Mouse (Mus musculus) liver, adult 2 months (tissue): ENCODE results near the gene Mybpc1. TPM values are rescaled to one million over a fixed set of nuclear protein-coding genes. Genes with fewer than 3 reads are reported as not detected.
A peak's percentile ranks its signal among the peaks of the same experiment; 100 is the strongest.

Experiments
- DNase-seq: peaks from one replicate; pipeline ENCODE4 v3.0.0-alpha.2; 2011; ENCODE audit warnings: low read depth, low spot score; ENCODE audit errors: extremely low read depth
- H3K27ac ChIP-seq: fragments of 200-500 bp; replicated peaks from 2 replicates; pipeline ENCODE4 v1.5.1; 2012; ENCODE audit warnings: low read depth, mild to moderate bottlenecking, control low read depth, inconsistent platforms, low read length; ENCODE audit not compliant: insufficient read depth
- H3K27me3 ChIP-seq: fragments of 200-500 bp; 2 replicates; pipeline ENCODE4 v1.6.1; 2012; ENCODE audit warnings: mild to moderate bottlenecking, moderate library complexity, low read length, inconsistent platforms; ENCODE audit not compliant: control insufficient read depth, insufficient read depth
- H3K36me3 ChIP-seq: fragments of 200-500 bp; 2 replicates; pipeline ENCODE4 v1.6.1; 2012; ENCODE audit warnings: low read length, inconsistent platforms; ENCODE audit not compliant: control insufficient read depth, insufficient read depth
- H3K4me1 ChIP-seq: fragments of 200-500 bp; 2 replicates; pipeline ENCODE4 v1.6.1; 2011; ENCODE audit warnings: low read length; ENCODE audit not compliant: control insufficient read depth, insufficient read depth
- H3K4me3 ChIP-seq: fragments of 200-500 bp; 2 replicates; pipeline ENCODE4 v1.5.1; 2011; ENCODE audit warnings: low read depth, mild to moderate bottlenecking, control low read depth, low read length, moderate library complexity; ENCODE audit not compliant: insufficient read depth
- H3K79me2 ChIP-seq: fragments of 200-500 bp; 2 replicates; pipeline ENCODE4 v1.6.1; 2012; ENCODE audit warnings: inconsistent platforms, mild to moderate bottlenecking, low read length, moderate library complexity; ENCODE audit not compliant: control insufficient read depth, insufficient read depth
- H3K9ac ChIP-seq: fragments of 200-500 bp; 2 replicates; pipeline ENCODE4 v1.6.1; 2012; ENCODE audit warnings: low read depth, mild to moderate bottlenecking, control low read depth, inconsistent platforms, low read length
- CTCF ChIP-seq: fragments of 200-500 bp; IDR thresholded peaks from 2 replicates; pipeline ENCODE4 v1.5.1; 2011; ENCODE audit warnings: low read depth, low read length, control low read depth
- POLR2A ChIP-seq: fragments of 200-500 bp; IDR thresholded peaks from 2 replicates; pipeline ENCODE4 v1.6.1; 2011; ENCODE audit warnings: low read length, control low read depth; ENCODE audit not compliant: insufficient read depth; ENCODE audit errors: extremely low read depth
- WGBS: fragments of 180-500 bp; shearing (Covaris S2); methylation state at CpG from one replicate; pipeline ENCODE4 v1.1.7; 2018; 5-methylcytosine and 5-hydroxymethylcytosine counted together
- polyA plus RNA-seq: library from polyadenylated mRNA; depleted of rRNA; stranded (reverse); fragments of >200 nt; gene quantifications from 2 replicates; pipeline ENCODE4 v1.2.3, GENCODE M21; 2012
- total RNA-seq: library from RNA; depleted of rRNA; stranded (reverse); fragments of >200 nt; gene quantifications from 2 replicates; pipeline ENCODE4 v1.2.3, GENCODE M21; 2014

Gene Mybpc1
- total and polyA plus RNA-seq, 2 experiments = 1.7 TPM; not detected in 1

GRCm38 (mm10) chr10:88504481-88504880 lies 100.5 kb downstream of the Mybpc1 start:
- peaks cover 23% of the 10 kb centered on the region; the same call in 1 of the 2 replicates for H3K79me2 ChIP-seq
- H3K27ac ChIP-seq = peak overlapping the region; percentile 89
- H3K9ac ChIP-seq = peak overlapping the region; percentile 40
- WGBS = 49% methylated on average over 3 of the region's 3 CpGs
- no peak overlapping the region; the same call in 1 of the 2 replicates for H3K4me3 ChIP-seq
- no peaks in the 10 kb centered on the region for H3K27me3 ChIP-seq
- H3K4me1 ChIP-seq = peaks cover 21% of the 10 kb centered on the region
- TF ChIP-seq POLR2A (no peak), CTCF (no peak)
- H3K36me3 ChIP-seq = no peaks in the 10 kb centered on the region
- DNase-seq = peak; percentile 59

GRCm38 (mm10) chr10:88503421-88504314 lies 101.3 kb downstream of the Mybpc1 start, which contains the start of gene Chpt1:
Gene Chpt1, minus strand, starts transcription at chr10:88504073.
- no peaks in the 10 kb centered on the region for H3K27me3 ChIP-seq
- no peak for TF ChIP-seq CTCF
- peak; percentile 47 for TF ChIP-seq POLR2A
- peaks cover 27% of the 10 kb centered on the region; the same call in 1 of the 2 replicates for H3K79me2 ChIP-seq
- under 1% methylated on average over 64 of the region's 80 CpGs for WGBS
- H3K36me3 ChIP-seq = peaks cover 3% of the 10 kb centered on the region; the same call in 1 of the 2 replicates
- peaks cover 21% of the 10 kb centered on the region for H3K4me1 ChIP-seq
- DNase-seq = peak; percentile 92
- peak within 1 kb of the TSS; percentile 82 for H3K4me3 ChIP-seq
- peak within 1 kb of the TSS; percentile 94 for H3K9ac ChIP-seq
- peak within 1 kb of the TSS; percentile 89 for H3K27ac ChIP-seq

DNA sequence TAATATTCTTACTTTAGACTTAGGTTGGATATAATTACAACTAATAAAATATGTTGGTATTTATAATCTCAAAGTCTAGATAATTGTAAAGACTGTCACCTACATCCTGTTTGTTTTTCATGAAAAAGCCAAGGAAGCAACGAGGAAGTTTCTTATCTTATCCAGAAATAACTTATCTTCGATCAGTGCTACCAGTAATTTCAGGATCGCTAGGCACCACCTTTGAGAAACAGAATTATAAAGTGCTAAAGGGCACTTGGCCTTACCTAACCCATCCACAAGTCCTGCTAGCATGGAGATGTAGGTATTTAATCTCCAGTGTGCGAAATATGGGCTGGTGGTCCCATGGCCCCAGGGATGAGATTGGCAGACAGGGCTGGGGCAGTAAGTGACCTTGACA lies 102.0 kb downstream of the Mybpc1 start:
- DNase-seq = peak; percentile 63
- Histone ChIP-seq H3K9ac (peak overlapping the region; percentile 94), H3K4me3 (peak overlapping the region; percentile 82), H3K27me3 (no peaks in the 10 kb centered on the region), H3K27ac (peak overlapping the region; percentile 89), H3K36me3 (peaks cover 4% of the 10 kb centered on the region; the same call in 1 of the 2 replicates), H3K4me1 (peaks cover 15% of the 10 kb centered on the region), H3K79me2 (peaks cover 28% of the 10 kb centered on the region; the same call in 1 of the 2 replicates)
- TF ChIP-seq POLR2A = no peak
- TF ChIP-seq CTCF = no peak
- 10% methylated on average over 4 of the region's 4 CpGs for WGBS

DNA sequence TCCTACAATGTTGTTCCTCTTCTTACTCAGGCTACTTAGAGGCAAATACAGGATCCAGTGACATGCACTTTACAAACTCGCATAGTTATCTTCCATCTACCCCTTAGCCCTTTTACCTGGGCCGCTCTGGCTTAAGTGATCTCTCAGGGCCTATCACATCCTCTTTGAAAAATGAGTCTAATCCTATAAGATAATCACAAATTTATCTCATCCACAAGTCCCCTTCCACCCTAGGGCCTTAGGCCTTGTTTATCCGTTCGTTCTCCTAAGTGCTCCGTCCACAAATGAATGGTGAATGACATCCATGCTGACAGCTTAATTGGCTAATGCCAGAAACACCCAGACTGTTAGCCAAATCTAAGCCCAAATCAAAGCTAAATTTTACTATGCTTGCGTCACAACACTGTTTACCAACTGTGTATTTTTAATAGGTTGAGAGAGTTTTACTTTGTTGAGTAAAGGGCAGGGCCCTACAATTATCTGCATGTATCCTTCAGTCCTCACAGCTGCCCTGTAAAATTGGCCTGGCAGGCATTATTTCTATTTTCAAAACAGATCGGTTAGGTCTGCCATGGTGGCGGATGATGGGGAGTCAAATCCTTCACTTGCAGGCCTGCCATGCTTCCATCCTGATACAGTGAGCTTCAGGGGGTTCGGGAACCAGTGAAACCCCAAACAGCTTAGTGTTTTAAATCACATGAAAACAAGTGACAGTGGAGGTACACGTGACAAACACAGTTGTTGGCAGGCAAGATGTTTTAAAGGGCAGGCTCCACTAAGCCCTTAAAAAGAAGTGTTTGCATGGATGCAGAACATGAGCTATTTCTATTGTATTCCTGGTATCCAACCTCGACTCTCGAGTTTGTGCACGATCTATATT lies 102.8 kb downstream of the Mybpc1 start:
- WGBS = 32% methylated on average over 13 of the region's 13 CpGs
- H3K27me3 ChIP-seq = no peaks in the 10 kb centered on the region
- H3K36me3 ChIP-seq = peaks cover 5% of the 10 kb centered on the region; the same call in 1 of the 2 replicates
- H3K27ac ChIP-seq = peak overlapping the region; percentile 94
- H3K4me3 ChIP-seq = peak overlapping the region; percentile 82
- H3K4me1 ChIP-seq = peaks cover 11% of the 10 kb centered on the region
- peaks cover 28% of the 10 kb centered on the region; the same call in 1 of the 2 replicates for H3K79me2 ChIP-seq
- peak; percentile 93 for DNase-seq
- H3K9ac ChIP-seq = peak overlapping the region; percentile 62
- no peak for TF ChIP-seq POLR2A
- TF ChIP-seq CTCF = no peak

DNA sequence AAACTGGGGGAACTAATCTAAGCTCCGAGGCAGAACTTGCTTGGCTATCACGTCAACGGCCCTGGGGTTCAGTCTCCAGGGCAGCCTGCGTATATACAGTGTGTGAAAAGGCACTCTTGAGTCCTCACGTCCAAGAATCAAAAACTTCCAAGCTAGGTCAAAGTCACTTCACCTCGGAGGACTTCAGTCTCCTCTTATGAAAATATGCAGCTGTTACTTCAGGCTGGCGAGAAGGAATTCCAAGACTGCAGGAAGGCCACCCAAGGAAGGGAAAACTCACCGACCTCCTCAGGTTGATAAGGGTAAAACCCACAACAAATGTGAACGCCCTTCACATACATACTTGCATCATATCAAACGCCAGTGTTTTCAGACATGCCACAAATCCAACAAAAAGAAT lies 103.6 kb downstream of the Mybpc1 start:
- H3K27ac ChIP-seq = no peak overlapping the region
- H3K4me1 ChIP-seq = peaks cover 7% of the 10 kb centered on the region
- no peaks in the 10 kb centered on the region for H3K27me3 ChIP-seq
- TF ChIP-seq POLR2A (no peak), CTCF (no peak)
- no peak overlapping the region for H3K4me3 ChIP-seq
- H3K9ac ChIP-seq = no peak overlapping the region
- peaks cover 28% of the 10 kb centered on the region; the same call in 1 of the 2 replicates for H3K79me2 ChIP-seq
- DNase-seq = no peak
- H3K36me3 ChIP-seq = peaks cover 9% of the 10 kb centered on the region; the same call in 1 of the 2 replicates
- 81% methylated on average over 10 of the region's 10 CpGs for WGBS
